Mouse (Mus musculus): ENCODE results near the gene Mrpl34. TPM values are rescaled to one million over a fixed set of nuclear protein-coding genes. Genes with fewer than 3 reads are reported as not detected.

Gene Mrpl34
- polyA plus RNA-seq, 1 experiment from 2014 or later, result 170 TPM

- 82% methylated on average over 4 of the region's 4 CpGs for WGBS
- Histone ChIP-seq H3K27ac (ENCODE audit: low read length) (no peak overlapping the region), H3K27me3 (ENCODE audit: insufficient read depth, low read length) (peaks cover 35% of the 10 kb centered on the region)
Observed at GRCm38 (mm10) chr8:71504349-71504748, 39.6 kb downstream of the Mrpl34 start.

GRCm38 (mm10) chr8:71505326-71505725 lies 40.6 kb downstream of the Mrpl34 start:
- H3K27ac ChIP-seq (ENCODE audit: low read length), result no peak overlapping the region
- H3K36me3 ChIP-seq (ENCODE audit: insufficient read depth, low read length), result no peaks in the 10 kb centered on the region
- no peak overlapping the region for H3K4me2 ChIP-seq (replicated peaks; ENCODE audit: low read depth, low read length)
- peaks cover 6% of the 10 kb centered on the region for H3K4me1 ChIP-seq (ENCODE audit: insufficient read depth, low read length)
- no peak for ATAC-seq (ENCODE audit: low FRiP score, low TSS enrichment)
- 94% methylated on average over 4 of the region's 4 CpGs for WGBS
- H3K4me3 ChIP-seq (ENCODE audit: low read length), result no peak overlapping the region
- H3K9ac ChIP-seq (replicated peaks; ENCODE audit: low read length), result no peak overlapping the region
- no peaks in the 10 kb centered on the region for H3K9me3 ChIP-seq (ENCODE audit: low read length)
- peaks cover 41% of the 10 kb centered on the region for H3K27me3 ChIP-seq (ENCODE audit: insufficient read depth, low read length)

More at GRCm38 (mm10) chr8:71504349-71504748, 39.6 kb downstream of the Mrpl34 start:
- Histone ChIP-seq H3K36me3 (ENCODE audit: insufficient read depth, low read length) (no peaks in the 10 kb centered on the region), H3K9me3 (ENCODE audit: low read length) (no peaks in the 10 kb centered on the region), H3K4me3 (ENCODE audit: low read length) (no peak overlapping the region), H3K4me2 (replicated peaks; ENCODE audit: low read depth, low read length) (no peak overlapping the region), H3K9ac (replicated peaks; ENCODE audit: low read length) (no peak overlapping the region), H3K4me1 (ENCODE audit: insufficient read depth, low read length) (peaks cover 12% of the 10 kb centered on the region)
- ATAC-seq (ENCODE audit: low FRiP score, low TSS enrichment), result no peak

DNA sequence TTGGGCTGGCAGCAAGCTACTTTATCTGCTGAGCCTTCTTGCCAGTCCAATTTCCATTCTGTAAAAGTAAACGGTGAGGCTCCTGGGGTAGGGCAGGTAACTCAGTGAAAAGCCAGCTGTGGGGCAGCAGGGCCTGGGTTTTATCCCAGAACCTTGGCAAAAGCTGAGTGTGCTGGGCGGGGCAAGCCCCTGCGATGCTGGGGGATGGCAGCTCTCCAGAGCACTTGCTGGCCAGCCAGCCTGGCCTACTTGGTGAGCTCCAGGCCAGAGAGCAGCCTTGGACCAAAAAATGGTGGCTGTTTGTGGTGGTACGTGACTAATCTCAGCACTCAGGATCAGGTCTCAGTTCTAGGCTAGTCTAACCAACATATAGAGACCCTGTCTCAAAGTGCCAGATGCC lies 41.2 kb downstream of the Mrpl34 start:
- Histone ChIP-seq H3K27me3 (ENCODE audit: insufficient read depth, low read length) (peaks cover 41% of the 10 kb centered on the region), H3K4me3 (ENCODE audit: low read length) (no peak overlapping the region), H3K9me3 (ENCODE audit: low read length) (no peaks in the 10 kb centered on the region), H3K4me1 (ENCODE audit: insufficient read depth, low read length) (peaks cover 6% of the 10 kb centered on the region), H3K36me3 (ENCODE audit: insufficient read depth, low read length) (no peaks in the 10 kb centered on the region), H3K27ac (ENCODE audit: low read length) (no peak overlapping the region), H3K4me2 (replicated peaks; ENCODE audit: low read depth, low read length) (no peak overlapping the region), H3K9ac (replicated peaks; ENCODE audit: low read length) (no peak overlapping the region)
- 77% methylated on average over 4 of the region's 4 CpGs for WGBS
- no peak for ATAC-seq (ENCODE audit: low FRiP score, low TSS enrichment)

GRCm38 (mm10) chr8:71507589-71508104 lies 42.9 kb downstream of the Mrpl34 start:
- Histone ChIP-seq H3K9me3 (ENCODE audit: low read length) (no peaks in the 10 kb centered on the region), H3K27me3 (ENCODE audit: insufficient read depth, low read length) (peaks cover 41% of the 10 kb centered on the region)
- WGBS, result under 1% methylated on average over 61 of the region's 61 CpGs

GRCm38 (mm10) chr8:71509316-71509715 lies 44.6 kb downstream of the Mrpl34 start:
- Histone ChIP-seq H3K4me1 (ENCODE audit: insufficient read depth, low read length) (peaks cover 6% of the 10 kb centered on the region), H3K27me3 (ENCODE audit: insufficient read depth, low read length) (peaks cover 41% of the 10 kb centered on the region), H3K9ac (replicated peaks; ENCODE audit: low read length) (0 out of 2 replicates have a peak overlapping the region, but pooled peaks have one; percentile 26), H3K36me3 (ENCODE audit: insufficient read depth, low read length) (no peaks in the 10 kb centered on the region), H3K9me3 (ENCODE audit: low read length) (no peaks in the 10 kb centered on the region), H3K4me3 (ENCODE audit: low read length) (peak overlapping the region; percentile 38), H3K4me2 (replicated peaks; ENCODE audit: low read depth, low read length) (peak overlapping the region; percentile 89), H3K27ac (ENCODE audit: low read length) (no peak overlapping the region)
- WGBS, result 76% methylated on average over 2 of the region's 2 CpGs
- ATAC-seq (ENCODE audit: low FRiP score, low TSS enrichment), result no peak

More at GRCm38 (mm10) chr8:71507589-71508104, 42.9 kb downstream of the Mrpl34 start:
- peaks cover 6% of the 10 kb centered on the region for H3K4me1 ChIP-seq (ENCODE audit: insufficient read depth, low read length)
- H3K4me2 ChIP-seq (replicated peaks; ENCODE audit: low read depth, low read length), result peak overlapping the region; percentile 89
- ATAC-seq (ENCODE audit: low FRiP score, low TSS enrichment), result peak; percentile 72; the same call in 1 of the 2 replicates
- peak overlapping the region; percentile 56 for H3K4me3 ChIP-seq (ENCODE audit: low read length)
- H3K9ac ChIP-seq (replicated peaks; ENCODE audit: low read length), result peak overlapping the region; percentile 67
- no peak overlapping the region for H3K27ac ChIP-seq (ENCODE audit: low read length)
- H3K36me3 ChIP-seq (ENCODE audit: insufficient read depth, low read length), result no peaks in the 10 kb centered on the region

DNA sequence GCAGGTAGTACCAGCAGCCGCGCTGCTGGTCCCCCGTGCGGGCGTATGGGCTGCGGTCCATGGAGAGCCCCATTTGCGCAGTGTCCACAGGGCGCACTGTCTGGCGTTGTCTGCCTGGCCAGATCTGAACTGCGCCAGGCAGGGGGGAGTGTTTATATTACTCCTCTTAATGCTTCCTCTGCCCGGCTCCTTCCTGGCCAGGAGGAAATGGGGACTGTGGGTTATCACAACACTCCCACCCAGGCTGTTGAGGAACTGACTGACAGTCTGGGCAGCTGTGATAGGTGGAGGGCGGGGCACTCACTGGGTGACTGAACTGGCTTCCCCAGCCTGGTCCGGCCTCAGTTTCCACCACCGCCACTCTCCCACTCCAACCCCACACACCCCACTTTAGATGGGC lies 46.9 kb downstream of the Mrpl34 start, which contains the start of gene Plvap:
Gene Plvap, minus strand, starts transcription at position 109 of the 400 bp plus-strand sequence.
- peak within 1 kb of the TSS; percentile 39 for H3K9ac ChIP-seq (replicated peaks; ENCODE audit: low read length)
- peak; percentile 71 for ATAC-seq (ENCODE audit: low FRiP score, low TSS enrichment)

DNA sequence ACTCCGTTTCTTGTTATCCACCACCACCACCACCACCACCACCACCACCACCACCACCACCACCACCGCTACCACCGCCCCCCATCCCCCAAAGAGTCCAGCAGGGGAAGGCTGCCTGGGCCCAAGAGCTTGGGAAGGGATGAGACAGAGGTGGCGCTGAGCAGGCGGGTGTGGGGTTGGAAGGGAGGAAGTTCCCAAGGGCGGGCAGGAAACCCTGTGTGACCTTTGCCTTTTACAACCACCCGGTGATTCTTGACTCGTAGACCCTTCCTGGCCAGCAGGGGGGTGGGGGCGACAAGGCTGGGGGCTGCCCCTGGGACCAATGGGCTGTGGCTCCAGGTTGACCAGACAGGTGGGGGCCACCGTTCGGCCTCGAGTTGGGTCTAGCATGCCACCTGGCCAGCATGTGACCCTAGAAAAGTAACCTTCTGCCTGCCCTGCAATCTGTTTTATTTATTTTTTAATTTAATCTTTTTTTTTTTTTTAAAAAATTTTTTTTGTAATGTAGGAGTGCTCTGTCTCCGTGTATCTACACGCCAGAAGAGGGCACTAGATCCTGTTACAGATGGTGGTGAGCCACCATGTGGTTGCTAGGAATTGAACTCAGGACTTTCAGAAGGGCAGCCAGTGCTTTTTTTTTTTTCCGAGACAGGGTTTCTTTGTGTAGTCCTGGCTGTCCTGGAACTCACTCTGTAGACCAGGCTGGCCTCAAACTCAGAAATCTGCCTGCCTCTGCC lies 48.4 kb downstream of the Mrpl34 start:
- no peaks in the 10 kb centered on the region for H3K36me3 ChIP-seq (ENCODE audit: insufficient read depth, low read length)
- H3K9me3 ChIP-seq (ENCODE audit: low read length), result no peaks in the 10 kb centered on the region
- no peak overlapping the region for H3K9ac ChIP-seq (replicated peaks; ENCODE audit: low read length)
- H3K27me3 ChIP-seq (ENCODE audit: insufficient read depth, low read length), result peaks cover 14% of the 10 kb centered on the region
- H3K27ac ChIP-seq (ENCODE audit: low read length), result no peak overlapping the region
- WGBS, result 54% methylated on average over 12 of the region's 15 CpGs
- H3K4me2 ChIP-seq (replicated peaks; ENCODE audit: low read depth, low read length), result no peak overlapping the region
- ATAC-seq (ENCODE audit: low FRiP score, low TSS enrichment), result 0 out of 2 replicates have a peak, but pooled peaks have one; percentile 17
- H3K4me1 ChIP-seq (ENCODE audit: insufficient read depth, low read length), result peaks cover 7% of the 10 kb centered on the region; the same call in 1 of the 2 replicates
- no peak overlapping the region for H3K4me3 ChIP-seq (ENCODE audit: low read length)

More for the DNA sequence above, 46.9 kb downstream of the Mrpl34 start, which contains the start of gene Plvap:
- peaks cover 30% of the 10 kb centered on the region for H3K27me3 ChIP-seq (ENCODE audit: insufficient read depth, low read length)
- H3K4me2 ChIP-seq (replicated peaks; ENCODE audit: low read depth, low read length), result peak within 1 kb of the TSS; percentile 89
- peaks cover 7% of the 10 kb centered on the region for H3K4me1 ChIP-seq (ENCODE audit: insufficient read depth, low read length)
- no peaks in the 10 kb centered on the region for H3K9me3 ChIP-seq (ENCODE audit: low read length)
- WGBS, result 33% methylated on average over 13 of the region's 14 CpGs
- H3K27ac ChIP-seq (ENCODE audit: low read length), result peak within 1 kb of the TSS; percentile 24; the same call in 1 of the 2 replicates
- no peaks in the 10 kb centered on the region for H3K36me3 ChIP-seq (ENCODE audit: insufficient read depth, low read length)
- H3K4me3 ChIP-seq (ENCODE audit: low read length), result peak within 1 kb of the TSS; percentile 38

DNA sequence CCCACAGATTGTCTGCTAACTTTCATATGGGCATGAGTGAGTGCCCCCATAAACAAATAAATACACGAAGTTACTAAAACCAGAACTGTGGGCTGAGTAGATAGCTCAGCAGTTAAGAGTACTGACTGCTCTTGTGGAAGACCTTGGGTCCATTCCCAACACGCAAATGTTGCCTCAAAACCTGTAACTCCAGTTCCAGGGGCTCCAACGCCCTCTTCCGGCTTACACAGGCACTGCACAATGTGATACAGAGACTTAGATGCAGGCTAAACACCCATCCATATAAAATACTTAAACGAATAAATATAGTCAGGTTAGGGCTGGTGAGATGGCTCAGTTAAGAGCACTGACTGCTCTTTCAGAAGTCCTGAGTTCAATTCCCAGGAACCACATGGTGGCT lies 50.3 kb downstream of the Mrpl34 start:
- H3K27me3 ChIP-seq (ENCODE audit: insufficient read depth, low read length), result 0 out of 2 replicates have a peak, but pooled peaks cover 3% of the 10 kb centered on the region
- H3K9me3 ChIP-seq (ENCODE audit: low read length), result no peaks in the 10 kb centered on the region
- H3K36me3 ChIP-seq (ENCODE audit: insufficient read depth, low read length), result no peaks in the 10 kb centered on the region
- H3K9ac ChIP-seq (replicated peaks; ENCODE audit: low read length), result no peak overlapping the region
- H3K27ac ChIP-seq (ENCODE audit: low read length), result no peak overlapping the region
- H3K4me2 ChIP-seq (replicated peaks; ENCODE audit: low read depth, low read length), result no peak overlapping the region
- 66% methylated on average over 5 of the region's 5 CpGs for WGBS
- ATAC-seq (ENCODE audit: low FRiP score, low TSS enrichment), result no peak
- no peak overlapping the region for H3K4me3 ChIP-seq (ENCODE audit: low read length)
- H3K4me1 ChIP-seq (ENCODE audit: insufficient read depth, low read length), result peaks cover 7% of the 10 kb centered on the region; the same call in 1 of the 2 replicates

Measured in kidney, embryonic 16.5 days (tissue).